Mouse (Mus musculus): ENCODE measurements around the gene Zfp169.

GRCm38 (mm10) chr13:48443996-48444395, 69.3 kb downstream of the Zfp169 start:
- TF ChIP-seq CTCF (IDR thresholded peaks at IDR 0.05; ENCODE audit: borderline replicate concordance, insufficient read depth, low read depth, low read length) (no peak), POLR2A (IDR thresholded peaks at IDR 0.05; ENCODE audit: borderline replicate concordance, insufficient read depth, low read length) (no peak)
